Mouse (Mus musculus) spleen, adult 2 months (tissue): ENCODE results near the gene Cyp4f17. TPM values are rescaled to one million over a fixed set of nuclear protein-coding genes. Genes with fewer than 3 reads are reported as not detected.
"Not testable (repeated sequence)": the region's sequence is repeated elsewhere in the genome, so short reads cannot be mapped to it uniquely, and the experiment has no call there.

ENCODE experiments used
- DNase-seq, 2 experiments: peaks; one replicate each; pipeline versions ENCODE4 v3.0.0 to v3.0.0-alpha.2; 2012 to 2021; ENCODE audit warnings: low spot score in 2 of 2, low read depth in 1 of 2
- H3K27ac ChIP-seq: fragments of 200-500 bp; 2 replicates; pipeline ENCODE4 v1.5.1; 2012; ENCODE audit warnings: low read length, inconsistent platforms; ENCODE audit not compliant: insufficient read depth
- H3K27me3 ChIP-seq: fragments of 200-500 bp; 2 replicates; pipeline ENCODE4 v1.6.1; 2012; ENCODE audit warnings: mild to moderate bottlenecking, moderate library complexity, low read length, inconsistent platforms; ENCODE audit not compliant: control insufficient read depth, insufficient read depth
- H3K36me3 ChIP-seq: fragments of 200-500 bp; 2 replicates; pipeline ENCODE4 v1.6.1; 2012; ENCODE audit warnings: mild to moderate bottlenecking, low read length, inconsistent platforms; ENCODE audit not compliant: control insufficient read depth, insufficient read depth
- H3K4me1 ChIP-seq: fragments of 200-500 bp; 2 replicates; pipeline ENCODE4 v1.6.1; 2011; ENCODE audit warnings: inconsistent platforms; ENCODE audit not compliant: control insufficient read depth, insufficient read depth, insufficient read length
- H3K4me3 ChIP-seq: fragments of 200-500 bp; 2 replicates; pipeline ENCODE4 v1.5.1; 2011; ENCODE audit warnings: mild to moderate bottlenecking, inconsistent platforms; ENCODE audit not compliant: insufficient read depth, insufficient read length; ENCODE audit errors: extremely low read depth
- CTCF ChIP-seq: fragments of 200-500 bp; IDR thresholded peaks from 2 replicates; pipeline ENCODE4 v1.5.1; 2011; ENCODE audit warnings: mild to moderate bottlenecking, inconsistent platforms; ENCODE audit not compliant: insufficient read depth, insufficient read length, insufficient replicate concordance; ENCODE audit errors: extremely low read depth
- POLR2A ChIP-seq: fragments of 200-500 bp; IDR thresholded peaks from 2 replicates; pipeline ENCODE4 v1.6.1; 2011; ENCODE audit warnings: low read depth, low read length, inconsistent platforms
- WGBS: fragments of 180-500 bp; shearing (Covaris S2); methylation state at CpG from one replicate; pipeline ENCODE4 v1.1.7; 2018; 5-methylcytosine and 5-hydroxymethylcytosine counted together
- polyA plus RNA-seq: library from polyadenylated mRNA; depleted of rRNA; stranded (reverse); fragments of >200 nt; gene quantifications from 2 replicates; pipeline ENCODE4 v1.2.3, GENCODE M21; 2012; rRNA removed

The Cyp4f17 gene
- polyA plus RNA-seq, 1 experiment, result 1.9 TPM

GRCm38 (mm10) chr17:32550900-32551770, 45.3 kb downstream of the Cyp4f17 start:
- Histone ChIP-seq H3K4me1 (peaks cover 3% of the 10 kb centered on the region; the same call in 1 of the 2 replicates), H3K27ac (no peak overlapping the region), H3K36me3 (no peaks in the 10 kb centered on the region), H3K4me3 (no peak overlapping the region), H3K27me3 (no peaks in the 10 kb centered on the region)
- DNase-seq, result peak; percentile 33 to 39
- 41% methylated on average over 20 of the region's 20 CpGs for WGBS
- TF ChIP-seq POLR2A (no peak), CTCF (peak; percentile 53; the same call in 1 of the 2 replicates)

GRCm38 (mm10) chr17:32553016-32553415, 47.2 kb downstream of the Cyp4f17 start:
- H3K36me3 ChIP-seq, H3K4me1 ChIP-seq, DNase-seq, H3K27me3 ChIP-seq, H3K4me3 ChIP-seq, H3K27ac ChIP-seq: not testable (repeated sequence)
- WGBS, result 83% methylated on average over 1 of the region's 1 CpGs

- not testable (repeated sequence) for H3K36me3 ChIP-seq, H3K4me3 ChIP-seq, H3K27me3 ChIP-seq, H3K4me1 ChIP-seq, DNase-seq, H3K27ac ChIP-seq
- 67% methylated on average over 9 of the region's 9 CpGs for WGBS
Measured at GRCm38 (mm10) chr17:32554368-32554767, 48.5 kb downstream of the Cyp4f17 start.

- H3K4me3 ChIP-seq, DNase-seq, H3K27me3 ChIP-seq, H3K27ac ChIP-seq, H3K4me1 ChIP-seq, H3K36me3 ChIP-seq: not testable (repeated sequence)
- whole genome bisulfite sequencing, result 78% methylated on average over 2 of the region's 2 CpGs
Measured at GRCm38 (mm10) chr17:32563301-32563700, 57.5 kb downstream of the Cyp4f17 start.

- not testable (repeated sequence) for H3K27me3 ChIP-seq, H3K4me1 ChIP-seq, H3K27ac ChIP-seq
Measured at GRCm38 (mm10) chr17:32573286-32573685, 67.4 kb downstream of the Cyp4f17 start.

GRCm38 (mm10) chr17:32577496-32578186, 71.8 kb downstream of the Cyp4f17 start:
- no peak for TF ChIP-seq POLR2A
- Histone ChIP-seq H3K27me3 (no peaks in the 10 kb centered on the region; the same call in 1 of the 2 replicates), H3K4me1 (no peaks in the 10 kb centered on the region), H3K27ac (no peak overlapping the region), H3K4me3 (no peak overlapping the region), H3K36me3 (no peaks in the 10 kb centered on the region)
- DNase-seq, result no peak
- WGBS, result 54% methylated on average over 7 of the region's 7 CpGs

More at GRCm38 (mm10) chr17:32573286-32573685, 67.4 kb downstream of the Cyp4f17 start:
- H3K4me3 ChIP-seq, DNase-seq, H3K36me3 ChIP-seq: not testable (repeated sequence)
- WGBS, result 73% methylated on average over 2 of the region's 2 CpGs

Other genes with a start within 250 kb of the Cyp4f17 start
- 63.3 and 63.8 TPM in 2 replicates for gene Brd4, start 221.3 kb upstream of the Cyp4f17 start, polyA plus RNA-seq
- 105 and 115 TPM in 2 replicates for gene Akap8, start 184.8 kb upstream of the Cyp4f17 start, polyA plus RNA-seq
- 136 and 169 TPM in 2 replicates for gene Akap8l, start 155.4 kb upstream of the Cyp4f17 start, polyA plus RNA-seq
- gene Wiz, start 116.6 kb upstream of the Cyp4f17 start, polyA plus RNA-seq, result 22.4 and 29.4 TPM in 2 replicates
- gene Rasal3, start 102.5 kb upstream of the Cyp4f17 start, polyA plus RNA-seq, result 157 and 183 TPM in 2 replicates
- 43.0 and 52.7 TPM in 2 replicates for gene Pglyrp2, start 81.9 kb upstream of the Cyp4f17 start, polyA plus RNA-seq
- 0.07 and 0.39 TPM in 2 replicates for gene Cyp4f39, start 53.3 kb upstream of the Cyp4f17 start, polyA plus RNA-seq
- 39.7 and 42.2 TPM in 2 replicates for gene Cyp4f16, start 30.5 kb downstream of the Cyp4f17 start, polyA plus RNA-seq
- gene Cyp4f37, start 115.3 kb downstream of the Cyp4f17 start, polyA plus RNA-seq, result 0.54 and 1.3 TPM in 2 replicates
- gene Cyp4f40, start 152.8 kb downstream of the Cyp4f17 start, polyA plus RNA-seq, result 0.09 TPM in 1 of 2 replicates, not detected in the other
- 0.04 TPM in 1 of 2 replicates, not detected in the other for gene Cyp4f15, start 179.6 kb downstream of the Cyp4f17 start, polyA plus RNA-seq